Mouse (Mus musculus): ENCODE measurements around the gene Tfpt.
"Not testable (repeated sequence)": the region's sequence is repeated elsewhere in the genome, so short reads cannot be mapped to it uniquely, and the experiment has no call there.

Gene Tfpt

DNA sequence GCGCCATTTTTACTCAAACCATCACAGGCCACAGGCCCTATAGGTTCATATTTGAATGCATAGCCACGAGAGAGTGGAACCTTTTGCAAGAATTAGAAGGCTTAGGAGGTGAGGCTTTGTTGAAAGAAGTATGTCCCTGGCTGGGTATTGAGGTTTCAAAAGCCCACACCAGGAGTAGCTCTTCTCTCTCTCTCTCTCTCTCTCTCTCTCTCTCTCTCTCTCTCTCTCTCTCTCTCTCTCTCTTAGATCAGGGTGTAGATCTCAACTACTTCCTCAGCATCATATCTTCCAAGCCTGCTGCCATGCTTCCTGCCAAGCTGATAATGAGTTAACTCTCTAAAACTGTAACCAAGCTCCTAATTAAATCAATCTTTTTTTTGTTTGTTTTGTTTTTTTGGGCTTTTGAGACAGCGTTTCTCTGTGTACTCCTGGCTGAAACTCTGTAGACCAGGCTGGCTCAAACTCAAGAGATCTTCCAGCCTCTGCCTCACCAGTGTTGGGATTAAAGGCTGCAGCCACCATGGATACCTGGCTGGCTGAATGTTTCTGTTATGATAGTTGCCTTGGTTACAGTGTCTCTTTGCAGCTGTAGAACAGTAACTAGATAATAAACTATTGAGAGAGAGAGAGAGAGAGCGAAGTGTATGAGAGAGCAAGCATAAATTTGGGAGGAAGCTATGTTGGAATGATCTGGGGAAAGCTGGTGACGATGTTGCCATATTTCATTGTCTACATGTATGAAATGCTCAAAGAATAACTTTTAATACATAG, 53.2 kb downstream of the Tfpt start:
- DNase-seq (ENCODE audit: low spot score in 2 of 2), result no peak

DNA sequence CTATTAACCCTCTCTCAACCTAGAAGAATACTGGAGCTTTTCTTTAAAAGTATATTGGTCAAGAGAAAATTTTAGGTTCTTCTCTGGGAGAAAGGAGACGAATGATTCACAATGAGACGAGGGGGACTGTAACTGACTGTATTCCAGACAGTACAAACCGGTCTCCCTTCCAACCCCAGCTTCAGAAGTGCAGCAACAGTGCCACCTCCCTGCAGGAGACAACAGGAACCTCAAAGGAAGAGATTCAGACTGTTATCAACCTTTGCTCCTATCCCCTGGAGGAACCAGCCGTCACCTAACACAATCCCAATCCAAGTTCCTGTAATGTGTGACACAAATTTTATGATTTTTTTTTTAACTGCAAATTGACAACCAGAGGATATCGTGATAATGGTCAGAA, 55.5 kb downstream of the Tfpt start:
- DNase-seq (ENCODE audit: low spot score in 2 of 2), result no peak

DNA sequence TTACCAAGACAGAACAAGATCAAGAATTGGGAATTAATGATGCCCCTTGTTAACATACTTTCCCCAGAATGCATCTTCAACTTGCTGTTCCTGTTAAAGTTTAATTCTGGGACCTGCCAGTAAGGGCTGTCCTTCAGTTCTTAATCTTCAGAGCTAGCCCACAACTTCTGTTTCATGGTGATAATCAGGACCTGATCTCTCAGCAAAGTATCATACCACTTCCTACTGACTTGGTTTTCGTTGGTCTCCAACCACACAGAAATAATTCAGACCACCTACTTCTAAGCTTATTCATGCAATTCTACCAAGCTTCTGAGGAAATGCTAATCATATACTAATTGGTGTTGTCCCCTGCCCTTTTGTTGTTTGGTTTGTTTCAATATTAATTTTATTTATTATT, 57.9 kb downstream of the Tfpt start:
- DNase-seq (ENCODE audit: low spot score in 2 of 2), result no peak

DNA sequence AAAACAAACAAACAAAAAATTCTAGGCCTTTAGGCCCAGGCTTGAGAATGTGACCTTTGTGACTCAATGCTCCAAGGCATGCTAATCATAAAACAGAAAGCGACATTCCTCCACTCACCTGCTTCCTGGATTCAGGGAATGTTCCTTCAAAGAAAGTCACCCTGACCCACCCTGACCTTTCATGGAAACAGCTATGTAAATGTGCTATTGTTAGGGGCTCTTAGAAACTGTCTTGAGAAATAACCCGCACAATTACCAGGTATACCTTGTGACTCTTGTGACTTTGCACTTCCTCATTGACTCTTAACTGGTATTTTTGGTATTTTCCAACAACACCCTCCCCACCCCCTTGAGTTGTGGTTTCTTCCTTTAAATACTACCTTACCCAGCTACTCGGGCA, 59.1 kb downstream of the Tfpt start:
- not testable (repeated sequence) for DNase-seq (ENCODE audit: low spot score in 2 of 2)
